In the genomic region with DNA sequence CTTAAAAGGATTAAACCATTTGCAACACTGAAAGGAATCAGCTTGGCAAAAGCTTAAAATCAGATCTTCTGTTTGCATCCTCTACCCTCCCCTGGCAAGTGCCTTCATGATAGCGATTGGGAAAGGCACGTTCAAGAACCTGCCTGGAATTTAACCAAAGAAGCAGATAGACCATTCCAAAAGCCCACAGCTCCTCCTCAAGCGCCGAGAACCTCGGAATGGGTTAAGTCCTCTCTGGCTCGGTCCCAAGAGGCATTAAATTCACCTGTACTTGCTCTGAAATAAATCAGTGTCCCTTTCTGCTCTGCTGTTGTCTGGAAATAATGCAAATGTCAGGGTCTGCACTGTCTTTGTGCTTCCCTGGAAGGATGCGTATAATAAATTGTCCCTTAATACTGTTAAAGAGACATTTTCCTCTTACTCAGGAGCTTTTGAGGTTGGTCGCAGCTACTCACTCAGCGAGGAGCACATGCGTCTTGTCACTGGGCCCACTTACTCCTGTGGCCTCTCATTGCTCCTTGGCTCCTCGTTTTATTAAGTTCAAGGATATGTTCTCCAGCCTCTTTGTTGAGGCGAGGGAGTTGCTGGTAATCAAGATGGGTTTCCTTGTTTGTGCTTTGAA, we compare ENCODE assay signal across 18 mouse cellular contexts.
DNase-seq lines count a peak whose midpoint lies in the region; ATAC-seq and TF ChIP-seq lines count a peak whose summit lies in the region.
"Had no signal": no experiment of that assay in that cellular context is flagged by ENCODE, and none has a peak within 500 bp of the region (broad histone marks: within the 10 kb centered on the region; RNA-seq: fewer than 3 reads in every experiment).

No protein-coding gene starts in this region.

- peak; percentile 2 to 9 for DNase-seq in cerebellum, adult 2 months
- no peak for DNase-seq in cerebellum, adult 11 months
- DNase-seq in intestine, embryonic 14.5 days (ENCODE audit: low spot score) = peak; percentile 56
- peak; percentile 57 to 58 for DNase-seq in cerebellum, postnatal 14 days
- DNase-seq in hindbrain, postnatal 0 days (ENCODE audit: low spot score) = peak; percentile 64
- no peak for DNase-seq in testis, postnatal 14 days (ENCODE audit: low spot score)
- DNase-seq: B cell, adult 2 months; gastrocnemius, postnatal 10 days; lung, adult 2 months; thymus, postnatal 36 days had no signal

- ATAC-seq in intestine, embryonic 14.5 days (replicated peaks; ENCODE audit: low FRiP score, low TSS enrichment, low read depth) = 0 out of 2 replicates have a peak, but pooled peaks have one; percentile 19
- ATAC-seq in intestine, embryonic 15.5 days = no peak
- peak; percentile 59 for ATAC-seq in hindbrain, postnatal 0 days
- no peak for ATAC-seq in erythroid progenitor cell, adult 5-6 weeks (replicated peaks; ENCODE audit: low FRiP score, poor library complexity, severe bottlenecking)

- no peak overlapping the region for H3K9ac ChIP-seq in intestine, embryonic 14.5 days (ENCODE audit: low read length)
- no peak overlapping the region for H3K9ac ChIP-seq in intestine, embryonic 15.5 days
- no peak overlapping the region for H3K9ac ChIP-seq in hindbrain, postnatal 0 days (replicated peaks; ENCODE audit: low read length)
- H3K9ac ChIP-seq: midbrain, embryonic 12.5 days had no signal

- H3K9me3 ChIP-seq in intestine, embryonic 14.5 days (ENCODE audit: control insufficient read depth, low read length) = 0 out of 2 replicates have a peak, but pooled peaks cover 4% of the 10 kb centered on the region
- H3K9me3 ChIP-seq in intestine, embryonic 15.5 days = no peaks in the 10 kb centered on the region
- H3K9me3 ChIP-seq in hindbrain, postnatal 0 days (ENCODE audit: low read length) = no peaks in the 10 kb centered on the region
- H3K9me3 ChIP-seq: limb, embryonic 10.5 days; midbrain, embryonic 12.5 days had no signal

- no peaks in the 10 kb centered on the region; the same call in 1 of the 2 replicates for H3K27me3 ChIP-seq in cerebellum, adult 2 months (ENCODE audit: control insufficient read depth, insufficient read depth, low read length)
- H3K27me3 ChIP-seq in intestine, embryonic 14.5 days (replicated peaks; ENCODE audit: control insufficient read depth, insufficient read depth, low read length) = no peaks in the 10 kb centered on the region
- no peaks in the 10 kb centered on the region for H3K27me3 ChIP-seq in intestine, embryonic 15.5 days (replicated peaks)
- H3K27me3 ChIP-seq in hindbrain, postnatal 0 days (ENCODE audit: insufficient read depth, low read length) = no peaks in the 10 kb centered on the region
- H3K27me3 ChIP-seq: midbrain, embryonic 12.5 days had no signal

- TF ChIP-seq CTCF in cerebellum, adult 2 months (IDR thresholded peaks at IDR 0.05; ENCODE audit: borderline replicate concordance, insufficient read depth, low read depth, low read length) = no peak
- no peak for TF ChIP-seq CTCF in hindbrain, postnatal 0 days (IDR thresholded peaks at IDR 0.05; ENCODE audit: low read depth)

- no peak overlapping the region for H3K27ac ChIP-seq in cerebellum, adult 2 months (ENCODE audit: insufficient read depth, low read length)
- no peak overlapping the region for H3K27ac ChIP-seq in intestine, embryonic 14.5 days (ENCODE audit: low read depth)
- H3K27ac ChIP-seq in intestine, embryonic 15.5 days = no peak overlapping the region
- H3K27ac ChIP-seq in hindbrain, postnatal 0 days = peak overlapping the region; percentile 73
- H3K27ac ChIP-seq: limb, embryonic 10.5 days; macrophage; midbrain, embryonic 12.5 days had no signal

- peaks cover 8% of the 10 kb centered on the region; the same call in 1 of the 2 replicates for H3K4me1 ChIP-seq in cerebellum, adult 2 months (ENCODE audit: control insufficient read depth, insufficient read depth, low read length)
- H3K4me1 ChIP-seq in intestine, embryonic 14.5 days (replicated peaks; ENCODE audit: control insufficient read depth, insufficient read depth, low read length) = no peaks in the 10 kb centered on the region
- no peaks in the 10 kb centered on the region for H3K4me1 ChIP-seq in intestine, embryonic 15.5 days (replicated peaks)
- peaks cover 6% of the 10 kb centered on the region for H3K4me1 ChIP-seq in hindbrain, postnatal 0 days (ENCODE audit: insufficient read depth, low read length)
- H3K4me1 ChIP-seq: limb, embryonic 10.5 days; midbrain, embryonic 12.5 days had no signal

- H3K36me3 ChIP-seq in intestine, embryonic 14.5 days (ENCODE audit: control insufficient read depth, insufficient read depth, low read length) = no peaks in the 10 kb centered on the region
- H3K36me3 ChIP-seq in intestine, embryonic 15.5 days = no peaks in the 10 kb centered on the region
- no peaks in the 10 kb centered on the region for H3K36me3 ChIP-seq in hindbrain, postnatal 0 days (ENCODE audit: insufficient read depth, low read length)
- H3K36me3 ChIP-seq: limb, embryonic 10.5 days; midbrain, embryonic 12.5 days had no signal

- H3K4me3 ChIP-seq in cerebellum, adult 2 months (replicated peaks; ENCODE audit: insufficient read depth, low read depth, low read length) = no peak overlapping the region
- no peak overlapping the region for H3K4me3 ChIP-seq in intestine, embryonic 14.5 days (ENCODE audit: low read depth, low read length)
- H3K4me3 ChIP-seq in intestine, embryonic 15.5 days (replicated peaks) = no peak overlapping the region
- peak overlapping the region; percentile 1; the same call in 1 of the 2 replicates for H3K4me3 ChIP-seq in hindbrain, postnatal 0 days (ENCODE audit: low read length)
- H3K4me3 ChIP-seq: erythroblast, embryonic 14.5 days; limb, embryonic 10.5 days; midbrain, embryonic 12.5 days; myocyte had no signal

- H3K4me2 ChIP-seq in intestine, embryonic 14.5 days (ENCODE audit: low read length) = no peak overlapping the region
- no peak overlapping the region for H3K4me2 ChIP-seq in intestine, embryonic 15.5 days (replicated peaks)
- peak overlapping the region; percentile 39 for H3K4me2 ChIP-seq in hindbrain, postnatal 0 days (ENCODE audit: low read depth, low read length)
- H3K4me2 ChIP-seq: liver, embryonic 11.5 days; midbrain, embryonic 12.5 days had no signal

- WGBS in cerebellum, adult 2 months = 38% methylated on average over 12 of the region's 12 CpGs
- 53% methylated on average over 12 of the region's 12 CpGs for WGBS in intestine, embryonic 14.5 days
- WGBS in intestine, embryonic 15.5 days = 65% methylated on average over 12 of the region's 12 CpGs
- 33% methylated on average over 12 of the region's 12 CpGs for WGBS in hindbrain, postnatal 0 days

- TF ChIP-seq POLR2A in cerebellum, adult 2 months (IDR thresholded peaks at IDR 0.05; ENCODE audit: borderline replicate concordance, insufficient read depth, low read length) = no peak

Comparison
In these comparisons a context has a peak if more than half of its experiments do, and no peak if none do; other contexts are left out.
1. DNase-seq: peak in cerebellum, adult 2 months (2 of 2), intestine, embryonic 14.5 days (single experiment), cerebellum, postnatal 14 days (2 of 2) and hindbrain, postnatal 0 days (single experiment); none in cerebellum, adult 11 months (single experiment) and testis, postnatal 14 days (single experiment).
2. ATAC-seq: peak in intestine, embryonic 14.5 days (single experiment) and hindbrain, postnatal 0 days (single experiment); none in intestine, embryonic 15.5 days (single experiment) and erythroid progenitor cell, adult 5-6 weeks (single experiment).